Mouse (Mus musculus) heart, embryonic 16.5 days (tissue): ENCODE results near the gene Eif4g3. TPM values are rescaled to one million over a fixed set of nuclear protein-coding genes. Genes with fewer than 3 reads are reported as not detected.

Experiments used
- ATAC-seq: fragments of 200-750 bp; cut with Nextera tagmentation; replicated peaks from 2 replicates; pipeline ENCODE4 v1.8.0; 2017; ENCODE audit warnings: moderate number of reproducible peaks; ENCODE audit not compliant: insufficient read depth, low FRiP score; ENCODE audit errors: extremely low read depth
- H3K27ac ChIP-seq: fragments of 300-500 bp; sonication (generic); 2 replicates; pipeline ENCODE4 v1.5.1; 2014; ENCODE audit warnings: mild to moderate bottlenecking, low read length, control low read depth, moderate library complexity
- H3K27me3 ChIP-seq: fragments of 300-500 bp; sonication (generic); 2 replicates; pipeline ENCODE4 v1.6.1; 2014; ENCODE audit warnings: low read length, mixed read lengths; ENCODE audit not compliant: control insufficient read depth, insufficient read depth
- H3K36me3 ChIP-seq: fragments of 300-500 bp; sonication (generic); 2 replicates; pipeline ENCODE4 v1.6.1; 2014; ENCODE audit not compliant: control insufficient read depth, insufficient read depth
- H3K4me1 ChIP-seq: fragments of 300-500 bp; sonication (generic); 2 replicates; pipeline ENCODE4 v1.6.1; 2014; ENCODE audit warnings: low read length, mixed read lengths; ENCODE audit not compliant: control insufficient read depth, insufficient read depth
- H3K4me2 ChIP-seq: fragments of 300-500 bp; sonication (generic); 2 replicates; pipeline ENCODE4 v1.6.1; 2014; ENCODE audit warnings: low read depth, mild to moderate bottlenecking, control low read depth, low read length
- H3K4me3 ChIP-seq: fragments of 300-500 bp; sonication (generic); 2 replicates; pipeline ENCODE4 v1.5.1; 2014; ENCODE audit warnings: mild to moderate bottlenecking, control low read depth, low read length
- H3K9ac ChIP-seq: fragments of 300-500 bp; sonication (generic); 2 replicates; pipeline ENCODE4 v1.6.1; 2014; ENCODE audit warnings: low read length, control low read depth
- H3K9me3 ChIP-seq: fragments of 300-500 bp; sonication (generic); replicated peaks from 2 replicates; pipeline ENCODE4 v1.6.1; 2016; ENCODE audit warnings: low read length; ENCODE audit not compliant: control insufficient read depth
- WGBS: fragments of 180-500 bp; shearing (Covaris S2); extraction: QIAGEN DNeasy Blood & Tissue Kit; methylation state at CpG from one replicate; pipeline ENCODE4 v1.1.7; 2014; 5-methylcytosine and 5-hydroxymethylcytosine counted together
- polyA plus RNA-seq: library from polyadenylated mRNA; unstranded; fragments of >200 nt; fragmentation: Nextera tagmentation; extraction: Ambion mirVana; gene quantifications from 2 replicates; pipeline ENCODE4 v1.2.1, GENCODE M21; 2015

Gene Eif4g3
- polyA plus RNA-seq, 1 experiment from 2014 or later: 18.9 TPM

DNA sequence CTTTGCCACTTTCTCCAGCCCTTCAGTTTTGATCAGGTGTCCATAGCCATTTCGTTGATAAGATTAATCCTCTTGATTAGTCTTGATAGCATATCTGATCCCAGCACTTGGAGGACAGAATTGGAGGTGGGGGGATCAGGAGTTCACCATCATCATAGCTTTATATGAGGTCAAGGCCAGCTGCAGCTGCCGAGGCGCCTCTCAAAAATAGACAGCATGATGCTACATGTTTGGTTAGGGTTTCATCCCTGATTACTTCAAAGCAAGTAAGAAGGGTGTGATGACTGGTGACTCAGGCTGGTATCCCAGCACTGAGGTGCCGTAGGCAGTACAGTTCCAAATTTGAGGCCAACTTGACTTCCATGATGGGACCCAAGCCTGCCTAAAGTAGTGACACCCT lies 176.6 kb downstream of the Eif4g3 start:
- WGBS: 84% methylated on average over 4 of the region's 4 CpGs
- Histone ChIP-seq H3K4me2 (no peak overlapping the region), H3K9me3 (no peaks in the 10 kb centered on the region), H3K27ac (no peak overlapping the region), H3K27me3 (no peaks in the 10 kb centered on the region), H3K9ac (no peak overlapping the region), H3K36me3 (peaks cover 44% of the 10 kb centered on the region), H3K4me1 (peaks cover 4% of the 10 kb centered on the region; the same call in 1 of the 2 replicates), H3K4me3 (no peak overlapping the region)
- ATAC-seq: no peak

DNA sequence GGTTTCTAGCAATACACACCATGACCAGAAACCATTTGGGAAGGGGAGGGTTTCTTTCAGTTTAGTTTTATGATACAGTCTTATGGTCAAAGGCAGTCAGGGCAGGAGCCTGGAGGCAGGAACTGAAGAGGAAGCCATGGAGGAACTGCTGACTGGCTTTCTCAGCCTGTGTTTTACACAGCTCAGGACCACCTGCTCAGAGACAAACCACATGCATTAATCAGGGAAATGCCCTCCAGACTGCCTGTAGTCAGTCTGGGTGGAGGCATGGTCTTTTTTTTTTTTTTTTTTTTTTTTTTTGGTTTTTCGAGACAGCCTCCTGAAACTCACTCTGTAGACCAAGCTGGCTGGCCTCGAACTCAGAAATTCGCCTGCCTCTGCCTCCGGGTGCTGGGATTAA lies 179.9 kb downstream of the Eif4g3 start:
- no peak for ATAC-seq
- WGBS: 84% methylated on average over 4 of the region's 4 CpGs

DNA sequence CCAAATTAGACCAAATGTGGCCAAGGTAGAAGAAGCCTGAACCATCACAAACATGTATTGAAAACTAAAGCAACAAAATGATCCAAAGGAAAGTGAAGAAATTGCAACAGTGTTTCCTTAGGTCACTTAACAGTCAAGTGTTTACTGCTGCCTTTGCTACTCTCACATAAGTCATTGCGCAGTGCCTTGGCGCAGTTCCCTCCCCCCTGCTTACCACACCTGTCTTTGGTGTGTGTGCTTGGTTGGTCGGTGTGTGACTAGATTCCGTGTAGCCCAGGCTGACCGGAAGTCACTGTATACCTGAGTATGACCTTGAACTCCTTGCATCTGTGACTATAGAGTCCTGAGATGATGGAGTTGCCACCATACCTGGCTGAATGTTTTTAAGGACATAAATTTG lies 186.6 kb downstream of the Eif4g3 start:
- Histone ChIP-seq H3K4me3 (no peak overlapping the region), H3K4me2 (no peak overlapping the region), H3K9me3 (no peaks in the 10 kb centered on the region), H3K36me3 (peaks cover 59% of the 10 kb centered on the region), H3K4me1 (no peaks in the 10 kb centered on the region), H3K27me3 (no peaks in the 10 kb centered on the region), H3K27ac (no peak overlapping the region), H3K9ac (no peak overlapping the region)
- no peak for ATAC-seq
- WGBS: 94% methylated on average over 5 of the region's 5 CpGs

More for the DNA sequence above, 179.9 kb downstream of the Eif4g3 start:
- no peaks in the 10 kb centered on the region for H3K4me1 ChIP-seq
- no peak overlapping the region for H3K4me3 ChIP-seq
- H3K27ac ChIP-seq: no peak overlapping the region
- H3K36me3 ChIP-seq: peaks cover 53% of the 10 kb centered on the region
- H3K4me2 ChIP-seq: no peak overlapping the region
- H3K9me3 ChIP-seq: no peaks in the 10 kb centered on the region
- H3K27me3 ChIP-seq: no peaks in the 10 kb centered on the region
- H3K9ac ChIP-seq: no peak overlapping the region

DNA sequence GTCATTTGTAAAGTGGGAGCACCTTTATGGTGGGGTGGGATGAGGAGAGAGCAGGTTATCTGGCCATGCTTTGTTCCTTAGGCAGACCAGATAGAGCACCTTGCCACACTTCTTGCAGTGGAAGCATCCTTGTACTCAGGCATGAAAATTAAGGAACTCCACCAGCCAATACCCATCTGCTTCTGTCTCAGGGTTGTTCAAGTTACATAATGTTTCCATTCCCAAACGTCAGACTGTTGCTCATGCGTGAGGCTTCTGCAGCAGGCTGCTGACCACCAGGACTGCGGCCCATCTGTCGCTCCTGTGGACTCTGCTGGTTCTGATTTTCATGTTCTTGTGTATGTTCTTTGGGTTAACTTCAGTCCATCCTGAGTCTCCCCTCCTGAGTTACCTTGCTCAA lies 187.9 kb downstream of the Eif4g3 start:
- no peak overlapping the region for H3K4me2 ChIP-seq
- H3K9ac ChIP-seq: no peak overlapping the region
- no peak overlapping the region for H3K27ac ChIP-seq
- H3K4me1 ChIP-seq: no peaks in the 10 kb centered on the region
- ATAC-seq: no peak
- peaks cover 56% of the 10 kb centered on the region for H3K36me3 ChIP-seq
- H3K4me3 ChIP-seq: no peak overlapping the region
- H3K9me3 ChIP-seq: no peaks in the 10 kb centered on the region
- WGBS: 88% methylated on average over 4 of the region's 4 CpGs
- no peaks in the 10 kb centered on the region for H3K27me3 ChIP-seq

DNA sequence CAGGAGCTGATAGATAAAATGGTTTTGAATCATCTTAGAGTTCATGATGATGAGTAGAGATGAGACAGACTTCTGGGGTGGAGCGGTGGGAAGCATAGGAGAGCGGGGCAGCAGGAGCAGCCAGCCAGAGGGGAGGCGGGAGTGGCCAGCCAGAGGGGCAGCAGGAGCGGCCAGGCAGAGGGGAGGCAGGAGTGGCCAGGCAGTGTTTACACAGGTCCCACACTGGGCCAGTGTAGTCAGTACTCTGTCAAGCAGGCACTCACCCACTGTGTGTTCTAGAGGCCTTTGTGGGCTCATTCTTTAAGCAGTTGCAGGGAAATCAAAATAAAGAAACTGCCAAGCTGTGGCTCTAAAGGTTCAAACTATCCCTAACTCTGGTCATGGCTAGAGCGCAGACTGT lies 191.2 kb downstream of the Eif4g3 start:
- Histone ChIP-seq H3K9ac (no peak overlapping the region), H3K4me1 (peaks cover 10% of the 10 kb centered on the region), H3K4me3 (no peak overlapping the region), H3K36me3 (peaks cover 42% of the 10 kb centered on the region), H3K27me3 (no peaks in the 10 kb centered on the region), H3K27ac (no peak overlapping the region), H3K4me2 (no peak overlapping the region), H3K9me3 (no peaks in the 10 kb centered on the region)
- ATAC-seq: no peak
- 86% methylated on average over 5 of the region's 5 CpGs for WGBS

DNA sequence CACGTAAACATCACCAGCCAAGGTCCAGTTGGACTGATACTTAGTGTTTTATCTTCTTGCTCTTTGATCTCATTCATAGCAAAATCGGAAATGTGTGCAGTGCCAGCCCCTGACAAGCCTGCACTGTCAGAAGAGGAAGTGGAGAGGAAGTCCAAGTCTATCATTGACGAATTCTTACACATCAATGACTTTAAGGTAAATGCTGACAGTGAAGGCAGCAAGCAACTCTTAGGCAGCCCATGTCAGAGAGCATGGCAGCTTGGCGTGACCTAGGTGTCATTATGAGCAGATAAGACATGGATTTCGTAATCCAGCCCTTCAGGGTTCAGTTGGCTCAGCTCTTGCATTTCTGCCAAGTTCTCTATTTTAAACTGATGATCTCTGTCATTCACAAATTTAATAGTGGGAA lies 191.8 kb downstream of the Eif4g3 start:
- WGBS: 69% methylated on average over 5 of the region's 5 CpGs
- H3K4me2 ChIP-seq: no peak overlapping the region
- H3K9ac ChIP-seq: no peak overlapping the region
- no peak overlapping the region for H3K4me3 ChIP-seq
- ATAC-seq: no peak
- H3K27ac ChIP-seq: no peak overlapping the region
- H3K27me3 ChIP-seq: no peaks in the 10 kb centered on the region
- no peaks in the 10 kb centered on the region for H3K9me3 ChIP-seq
- peaks cover 10% of the 10 kb centered on the region for H3K4me1 ChIP-seq
- H3K36me3 ChIP-seq: peaks cover 42% of the 10 kb centered on the region

DNA sequence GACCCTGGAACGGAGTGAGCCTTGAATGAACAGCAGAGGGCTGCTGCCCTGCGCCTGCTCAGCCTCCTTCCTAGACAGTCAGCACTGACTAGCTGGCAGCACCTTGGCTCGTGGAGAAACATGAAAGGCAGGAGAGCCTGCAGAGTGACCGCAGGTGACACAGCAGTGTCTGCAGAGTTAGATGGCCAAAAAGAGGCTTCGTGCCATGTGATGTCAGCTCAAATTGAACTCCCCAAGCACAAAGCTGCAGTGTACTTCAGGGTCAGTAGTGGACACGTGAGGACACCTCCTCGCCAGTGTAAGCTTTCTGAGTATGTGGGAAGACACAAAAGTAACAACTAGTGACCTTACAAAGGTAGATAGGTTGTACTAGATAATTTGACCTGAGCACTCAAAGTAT lies 193.1 kb downstream of the Eif4g3 start:
- peaks cover 10% of the 10 kb centered on the region for H3K4me1 ChIP-seq
- H3K27ac ChIP-seq: no peak overlapping the region
- ATAC-seq: no peak
- no peak overlapping the region for H3K4me2 ChIP-seq
- no peak overlapping the region for H3K4me3 ChIP-seq
- 90% methylated on average over 7 of the region's 7 CpGs for WGBS
- H3K27me3 ChIP-seq: no peaks in the 10 kb centered on the region
- no peaks in the 10 kb centered on the region for H3K9me3 ChIP-seq
- peaks cover 43% of the 10 kb centered on the region for H3K36me3 ChIP-seq
- H3K9ac ChIP-seq: no peak overlapping the region

DNA sequence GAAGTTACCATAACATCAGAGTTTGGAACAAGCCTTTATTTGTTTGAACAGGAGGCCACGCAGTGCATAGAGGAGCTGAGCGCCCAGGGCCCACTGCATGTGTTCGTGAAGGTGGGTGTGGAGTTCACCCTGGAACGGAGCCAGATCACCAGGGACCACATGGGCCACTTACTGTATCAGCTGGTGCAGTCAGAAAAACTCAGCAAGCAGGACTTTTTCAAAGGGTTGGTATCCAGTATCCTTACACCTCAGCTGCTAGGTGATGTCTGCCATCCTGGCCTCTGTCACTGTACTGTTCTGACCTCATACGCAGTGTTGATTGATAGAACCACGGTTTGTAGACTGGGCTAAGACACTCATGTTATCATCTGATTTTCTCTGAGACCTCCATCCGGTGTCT lies 195.2 kb downstream of the Eif4g3 start:
- no peaks in the 10 kb centered on the region for H3K27me3 ChIP-seq
- no peak overlapping the region for H3K4me2 ChIP-seq
- peaks cover 46% of the 10 kb centered on the region for H3K36me3 ChIP-seq
- peak; percentile 49; the same call in 1 of the 2 replicates for ATAC-seq
- 36% methylated on average over 7 of the region's 7 CpGs for WGBS
- no peak overlapping the region for H3K9ac ChIP-seq
- H3K4me3 ChIP-seq: no peak overlapping the region
- peak overlapping the region; percentile 53 for H3K27ac ChIP-seq
- peaks cover 10% of the 10 kb centered on the region for H3K4me1 ChIP-seq
- no peaks in the 10 kb centered on the region for H3K9me3 ChIP-seq

DNA sequence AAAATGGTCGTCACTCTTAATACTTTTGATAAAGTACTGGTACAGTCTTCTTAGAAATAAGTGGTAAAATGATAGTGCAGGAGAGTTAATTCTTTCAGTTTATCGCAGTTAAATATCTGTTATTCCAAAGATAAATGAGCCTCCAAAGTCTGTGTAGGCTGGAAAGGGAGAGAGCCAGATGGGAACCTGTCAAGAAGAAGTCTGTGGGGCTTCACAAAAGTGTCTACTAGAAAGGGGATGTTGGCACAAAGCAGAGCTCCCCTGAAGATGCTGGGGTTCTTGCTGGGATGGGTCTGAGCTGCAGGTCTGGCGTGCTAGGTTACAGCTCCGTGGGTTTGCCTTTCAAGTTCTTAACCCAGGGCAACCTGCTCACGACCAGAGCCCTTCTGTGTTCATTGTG lies 199.7 kb downstream of the Eif4g3 start:
- peaks cover 10% of the 10 kb centered on the region for H3K4me1 ChIP-seq
- 86% methylated on average over 5 of the region's 5 CpGs for WGBS

DNA sequence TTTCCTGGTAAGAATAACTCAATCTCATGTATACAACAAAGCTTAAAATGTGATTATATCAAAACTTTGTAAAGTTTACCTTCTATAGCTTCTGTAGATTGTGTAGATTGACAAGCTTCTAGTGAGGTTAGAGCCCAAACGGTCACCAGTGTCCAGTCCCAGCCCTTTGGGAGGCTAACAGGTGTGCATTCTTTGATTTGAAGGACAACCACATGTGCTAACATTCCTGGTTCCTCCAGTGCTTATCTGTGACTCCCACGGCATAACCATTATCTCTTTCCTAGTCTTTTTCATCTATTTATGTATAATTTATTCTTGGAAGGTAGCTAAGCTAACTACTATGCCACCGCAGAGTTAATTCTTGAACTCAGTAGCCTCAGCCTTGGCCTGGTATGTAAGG lies 207.9 kb downstream of the Eif4g3 start:
- H3K4me3 ChIP-seq: no peak overlapping the region
- peaks cover 52% of the 10 kb centered on the region for H3K36me3 ChIP-seq
- H3K27ac ChIP-seq: no peak overlapping the region
- 66% methylated on average over 3 of the region's 3 CpGs for WGBS
- H3K4me2 ChIP-seq: no peak overlapping the region
- H3K27me3 ChIP-seq: no peaks in the 10 kb centered on the region
- H3K4me1 ChIP-seq: no peaks in the 10 kb centered on the region
- ATAC-seq: no peak
- H3K9me3 ChIP-seq: no peaks in the 10 kb centered on the region
- no peak overlapping the region for H3K9ac ChIP-seq

More for the DNA sequence above, 199.7 kb downstream of the Eif4g3 start:
- H3K27ac ChIP-seq: no peak overlapping the region
- no peak for ATAC-seq
- no peak overlapping the region for H3K4me2 ChIP-seq
- H3K9me3 ChIP-seq: no peaks in the 10 kb centered on the region
- no peak overlapping the region for H3K9ac ChIP-seq
- no peaks in the 10 kb centered on the region for H3K27me3 ChIP-seq
- no peak overlapping the region for H3K4me3 ChIP-seq
- H3K36me3 ChIP-seq: peaks cover 48% of the 10 kb centered on the region
